Mouse (Mus musculus) midbrain, embryonic 16.5 days (tissue): ENCODE data around the gene Zfp410. TPM values are rescaled to one million over a fixed set of nuclear protein-coding genes. Genes with fewer than 3 reads are reported as not detected.

Experiments
- ATAC-seq: fragments of 200-750 bp; cut with Nextera tagmentation; 2 replicates; pipeline ENCODE4 v1.8.0; 2017; ENCODE audit warnings: moderate TSS enrichment
- H3K27ac ChIP-seq: fragments of 300-500 bp; sonication (generic); 2 replicates; pipeline ENCODE4 v1.5.1; 2014; ENCODE audit warnings: mild to moderate bottlenecking, low read length, mixed read lengths
- H3K27me3 ChIP-seq: fragments of 300-500 bp; sonication (generic); 2 replicates; pipeline ENCODE4 v1.6.1; 2014; ENCODE audit warnings: low read depth, low read length, mixed read lengths; ENCODE audit not compliant: control insufficient read depth, insufficient read depth
- H3K36me3 ChIP-seq: fragments of 300-500 bp; sonication (generic); 2 replicates; pipeline ENCODE4 v1.6.1; 2014; ENCODE audit warnings: mild to moderate bottlenecking, low read length, moderate library complexity, mixed read lengths; ENCODE audit not compliant: control insufficient read depth, insufficient read depth
- H3K4me1 ChIP-seq: fragments of 300-500 bp; sonication (generic); 2 replicates; pipeline ENCODE4 v1.6.1; 2014; ENCODE audit warnings: mild to moderate bottlenecking, low read length, mixed read lengths; ENCODE audit not compliant: control insufficient read depth, insufficient read depth
- H3K4me2 ChIP-seq: fragments of 300-500 bp; sonication (generic); 2 replicates; pipeline ENCODE4 v1.6.1; 2014; ENCODE audit warnings: mild to moderate bottlenecking, low read length, mixed read lengths
- H3K4me3 ChIP-seq: fragments of 300-500 bp; sonication (generic); 2 replicates; pipeline ENCODE4 v1.5.1; 2014; ENCODE audit warnings: low read depth, mild to moderate bottlenecking, low read length, moderate library complexity, mixed read lengths
- H3K9ac ChIP-seq: fragments of 300-500 bp; sonication (generic); 2 replicates; pipeline ENCODE4 v1.6.1; 2014; ENCODE audit warnings: low read depth, low read length, mixed read lengths
- H3K9me3 ChIP-seq: fragments of 300-500 bp; sonication (generic); replicated peaks from 2 replicates; pipeline ENCODE4 v1.6.1; 2014; ENCODE audit warnings: mild to moderate bottlenecking, low read length, mixed read lengths; ENCODE audit not compliant: control insufficient read depth, poor library complexity, severe bottlenecking
- WGBS: fragments of 180-500 bp; shearing (Covaris S2); extraction: QIAGEN DNeasy Blood & Tissue Kit; methylation state at CpG from one replicate; pipeline ENCODE4 v1.1.7; 2014; 5-methylcytosine and 5-hydroxymethylcytosine counted together
- polyA plus RNA-seq: library from polyadenylated mRNA; unstranded; fragments of >200 nt; fragmentation: Nextera tagmentation; extraction: Ambion mirVana; gene quantifications from 2 replicates; pipeline ENCODE4 v1.2.1, GENCODE M21; 2015

Gene Zfp410
- polyA plus RNA-seq, 1 experiment from 2014 or later: 59.4 TPM

GRCm38 (mm10) chr12:84284885-84285592 is 31.6 kb upstream of the Zfp410 start, which contains the start of gene Ptgr2:
Ptgr2 (plus strand) TSS chr12:84285232.
- Histone ChIP-seq H3K36me3 (no peaks in the 10 kb centered on the region), H3K9ac (peak within 1 kb of the TSS; percentile 68), H3K27me3 (no peaks in the 10 kb centered on the region), H3K9me3 (no peaks in the 10 kb centered on the region), H3K27ac (peak within 1 kb of the TSS; percentile 10; the same call in 1 of the 2 replicates), H3K4me1 (peaks cover 8% of the 10 kb centered on the region; the same call in 1 of the 2 replicates), H3K4me2 (peak within 1 kb of the TSS; percentile 59), H3K4me3 (peak within 1 kb of the TSS; percentile 53)
- WGBS: under 1% methylated on average over 39 of the region's 39 CpGs
- ATAC-seq: peak; percentile 95

GRCm38 (mm10) chr12:84285593-84285968 is 31.1 kb upstream of the Zfp410 start:
- Histone ChIP-seq H3K36me3 (no peaks in the 10 kb centered on the region), H3K9ac (peak overlapping the region; percentile 68), H3K27ac (peak overlapping the region; percentile 10; the same call in 1 of the 2 replicates), H3K4me1 (peaks cover 8% of the 10 kb centered on the region; the same call in 1 of the 2 replicates), H3K9me3 (no peaks in the 10 kb centered on the region), H3K27me3 (no peaks in the 10 kb centered on the region), H3K4me3 (peak overlapping the region; percentile 53), H3K4me2 (peak overlapping the region; percentile 59)
- peak; percentile 64 for ATAC-seq
- WGBS: 27% methylated on average over 8 of the region's 8 CpGs

- no peak overlapping the region for H3K27ac ChIP-seq
- H3K27me3 ChIP-seq: no peaks in the 10 kb centered on the region
- H3K4me2 ChIP-seq: no peak overlapping the region
- no peaks in the 10 kb centered on the region for H3K36me3 ChIP-seq
- no peak overlapping the region for H3K9ac ChIP-seq
- ATAC-seq: no peak
- H3K4me1 ChIP-seq: peaks cover 8% of the 10 kb centered on the region; the same call in 1 of the 2 replicates
- H3K4me3 ChIP-seq: no peak overlapping the region
- no peaks in the 10 kb centered on the region for H3K9me3 ChIP-seq
- 61% methylated on average over 3 of the region's 3 CpGs for WGBS
Observed at GRCm38 (mm10) chr12:84288461-84288860, 28.2 kb upstream of the Zfp410 start.

GRCm38 (mm10) chr12:84297851-84298250 is 18.8 kb upstream of the Zfp410 start:
- no peak overlapping the region for H3K27ac ChIP-seq
- WGBS: 97% methylated on average over 6 of the region's 6 CpGs
- no peak overlapping the region for H3K9ac ChIP-seq
- no peak overlapping the region for H3K4me3 ChIP-seq
- no peaks in the 10 kb centered on the region for H3K4me1 ChIP-seq
- no peak for ATAC-seq
- no peak overlapping the region for H3K4me2 ChIP-seq
- no peaks in the 10 kb centered on the region for H3K27me3 ChIP-seq
- H3K9me3 ChIP-seq: no peaks in the 10 kb centered on the region
- H3K36me3 ChIP-seq: peaks cover 11% of the 10 kb centered on the region

- no peaks in the 10 kb centered on the region for H3K4me1 ChIP-seq
- no peak overlapping the region for H3K4me3 ChIP-seq
- ATAC-seq: no peak
- peaks cover 7% of the 10 kb centered on the region for H3K36me3 ChIP-seq
- no peak overlapping the region for H3K9ac ChIP-seq
- 98% methylated on average over 2 of the region's 2 CpGs for WGBS
- H3K4me2 ChIP-seq: no peak overlapping the region
- H3K27ac ChIP-seq: no peak overlapping the region
- H3K9me3 ChIP-seq: no peaks in the 10 kb centered on the region
- H3K27me3 ChIP-seq: no peaks in the 10 kb centered on the region
Observed at GRCm38 (mm10) chr12:84299265-84299664, 17.4 kb upstream of the Zfp410 start.

GRCm38 (mm10) chr12:84304101-84304500 is 12.6 kb upstream of the Zfp410 start:
- Histone ChIP-seq H3K27ac (no peak overlapping the region), H3K4me1 (no peaks in the 10 kb centered on the region), H3K4me2 (no peak overlapping the region), H3K36me3 (peaks cover 5% of the 10 kb centered on the region; the same call in 1 of the 2 replicates), H3K9ac (no peak overlapping the region), H3K4me3 (no peak overlapping the region), H3K27me3 (no peaks in the 10 kb centered on the region), H3K9me3 (no peaks in the 10 kb centered on the region)
- WGBS: 89% methylated on average over 5 of the region's 5 CpGs
- no peak for ATAC-seq

GRCm38 (mm10) chr12:84304554-84304953 is 12.1 kb upstream of the Zfp410 start:
- Histone ChIP-seq H3K27me3 (no peaks in the 10 kb centered on the region), H3K9ac (no peak overlapping the region), H3K4me2 (no peak overlapping the region), H3K36me3 (peaks cover 5% of the 10 kb centered on the region; the same call in 1 of the 2 replicates), H3K9me3 (no peaks in the 10 kb centered on the region), H3K4me3 (no peak overlapping the region), H3K4me1 (no peaks in the 10 kb centered on the region), H3K27ac (no peak overlapping the region)
- 90% methylated on average over 1 of the region's 1 CpGs for WGBS
- no peak for ATAC-seq

GRCm38 (mm10) chr12:84311306-84311705 is 5.3 kb upstream of the Zfp410 start:
- Histone ChIP-seq H3K4me1 (peaks cover 5% of the 10 kb centered on the region), H3K9ac (no peak overlapping the region), H3K4me2 (no peak overlapping the region), H3K36me3 (peaks cover 5% of the 10 kb centered on the region; the same call in 1 of the 2 replicates), H3K4me3 (no peak overlapping the region), H3K27ac (no peak overlapping the region), H3K27me3 (no peaks in the 10 kb centered on the region), H3K9me3 (no peaks in the 10 kb centered on the region)
- ATAC-seq: no peak
- WGBS: 94% methylated on average over 3 of the region's 5 CpGs

DNA sequence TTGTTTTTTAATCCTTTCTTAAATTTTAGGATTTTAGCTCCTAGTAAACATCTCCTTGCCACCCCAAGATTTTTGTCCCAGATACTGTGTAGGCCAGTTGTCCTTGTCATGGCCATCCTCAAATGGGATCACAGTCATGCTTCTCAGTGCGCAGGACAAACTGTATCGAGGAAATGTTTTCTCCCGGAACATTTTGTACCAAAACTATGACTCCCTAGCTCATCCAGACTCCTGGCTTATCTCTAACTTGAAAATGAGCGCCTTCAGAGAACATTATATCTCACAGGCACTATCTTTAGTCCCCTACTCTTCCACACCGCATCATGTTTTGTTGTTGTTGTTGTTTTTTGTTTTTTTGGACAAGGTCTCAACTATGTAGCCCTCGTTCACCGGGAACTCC is 646 bp upstream of the Zfp410 start:
- Histone ChIP-seq H3K9ac (peak overlapping the region; percentile 97), H3K27me3 (no peaks in the 10 kb centered on the region), H3K9me3 (no peaks in the 10 kb centered on the region), H3K36me3 (no peaks in the 10 kb centered on the region), H3K4me2 (peak overlapping the region; percentile 94), H3K4me1 (peaks cover 18% of the 10 kb centered on the region), H3K4me3 (peak overlapping the region; percentile 99), H3K27ac (no peak overlapping the region)
- ATAC-seq: no peak
- WGBS: 46% methylated on average over 7 of the region's 7 CpGs
